Mouse (Mus musculus): ENCODE measurements around the gene Zfp619. TPM values are rescaled to one million over a fixed set of nuclear protein-coding genes. Genes with fewer than 3 reads are reported as not detected.

The Zfp619 gene
- polyA plus RNA-seq, 1 experiment from 2014 or later = 1.2 TPM

GRCm38 (mm10) chr7:39523703-39524424 lies 6.3 kb downstream of the Zfp619 start:
- DNase-seq (ENCODE audit: low spot score) (no peak), ATAC-seq (replicated peaks; ENCODE audit: low FRiP score) (no peak)
- Histone ChIP-seq H3K9me3 (ENCODE audit: control insufficient read depth, low read length) (no peaks in the 10 kb centered on the region), H3K36me3 (ENCODE audit: control insufficient read depth, insufficient read depth, low read length) (no peaks in the 10 kb centered on the region), H3K4me1 (replicated peaks; ENCODE audit: control insufficient read depth, insufficient read depth, low read length) (no peaks in the 10 kb centered on the region), H3K4me2 (no peak overlapping the region), H3K9ac (ENCODE audit: low read depth, low read length) (no peak overlapping the region), H3K4me3 (ENCODE audit: low read depth, low read length) (no peak overlapping the region), H3K27ac (ENCODE audit: low read depth, low read length) (no peak overlapping the region), H3K27me3 (replicated peaks; ENCODE audit: control insufficient read depth, insufficient read depth, low read length) (no peaks in the 10 kb centered on the region)
- WGBS = 58% methylated on average over 1 of the region's 1 CpGs

GRCm38 (mm10) chr7:39543151-39543550 lies 25.6 kb downstream of the Zfp619 start:
- Histone ChIP-seq H3K4me2 (no peak overlapping the region), H3K9me3 (ENCODE audit: control insufficient read depth, low read length) (no peaks in the 10 kb centered on the region), H3K27me3 (replicated peaks; ENCODE audit: control insufficient read depth, insufficient read depth, low read length) (no peaks in the 10 kb centered on the region), H3K4me3 (ENCODE audit: low read depth, low read length) (no peak overlapping the region), H3K27ac (ENCODE audit: low read depth, low read length) (no peak overlapping the region), H3K36me3 (ENCODE audit: control insufficient read depth, insufficient read depth, low read length) (no peaks in the 10 kb centered on the region), H3K9ac (ENCODE audit: low read depth, low read length) (no peak overlapping the region), H3K4me1 (replicated peaks; ENCODE audit: control insufficient read depth, insufficient read depth, low read length) (no peaks in the 10 kb centered on the region; the same call in 1 of the 2 replicates)
- WGBS = 85% methylated on average over 1 of the region's 1 CpGs
- no peak for DNase-seq (ENCODE audit: low spot score)
- no peak for ATAC-seq (replicated peaks; ENCODE audit: low FRiP score)

- H3K4me1 ChIP-seq (replicated peaks; ENCODE audit: control insufficient read depth, insufficient read depth, low read length) = no peaks in the 10 kb centered on the region; the same call in 1 of the 2 replicates
- H3K27ac ChIP-seq (ENCODE audit: low read depth, low read length) = peak overlapping the region; percentile 60
- no peaks in the 10 kb centered on the region for H3K27me3 ChIP-seq (replicated peaks; ENCODE audit: control insufficient read depth, insufficient read depth, low read length)
- 1% methylated on average over 43 of the region's 43 CpGs for WGBS
- peak; percentile 82 for DNase-seq (ENCODE audit: low spot score)
- no peaks in the 10 kb centered on the region for H3K9me3 ChIP-seq (ENCODE audit: control insufficient read depth, low read length)
- peak overlapping the region; percentile 60 for H3K4me3 ChIP-seq (ENCODE audit: low read depth, low read length)
- ATAC-seq (replicated peaks; ENCODE audit: low FRiP score) = peak; percentile 92
- H3K36me3 ChIP-seq (ENCODE audit: control insufficient read depth, insufficient read depth, low read length) = no peaks in the 10 kb centered on the region
- peak overlapping the region; percentile 70 for H3K9ac ChIP-seq (ENCODE audit: low read depth, low read length)
- H3K4me2 ChIP-seq = peak overlapping the region; percentile 79
Measured at GRCm38 (mm10) chr7:39544242-39545111, 26.9 kb downstream of the Zfp619 start.

GRCm38 (mm10) chr7:39545134-39545533 lies 27.6 kb downstream of the Zfp619 start:
- Histone ChIP-seq H3K9me3 (ENCODE audit: control insufficient read depth, low read length) (no peaks in the 10 kb centered on the region), H3K9ac (ENCODE audit: low read depth, low read length) (peak overlapping the region; percentile 70; the same call in 1 of the 2 replicates), H3K27ac (ENCODE audit: low read depth, low read length) (no peak overlapping the region; the same call in 1 of the 2 replicates), H3K4me1 (replicated peaks; ENCODE audit: control insufficient read depth, insufficient read depth, low read length) (no peaks in the 10 kb centered on the region; the same call in 1 of the 2 replicates), H3K36me3 (ENCODE audit: control insufficient read depth, insufficient read depth, low read length) (no peaks in the 10 kb centered on the region), H3K27me3 (replicated peaks; ENCODE audit: control insufficient read depth, insufficient read depth, low read length) (no peaks in the 10 kb centered on the region), H3K4me3 (ENCODE audit: low read depth, low read length) (peak overlapping the region; percentile 60), H3K4me2 (peak overlapping the region; percentile 79)
- no peak for ATAC-seq (replicated peaks; ENCODE audit: low FRiP score)
- no peak for DNase-seq (ENCODE audit: low spot score)
- 61% methylated on average over 10 of the region's 10 CpGs for WGBS

GRCm38 (mm10) chr7:39549336-39549735 lies 31.8 kb downstream of the Zfp619 start:
- Histone ChIP-seq H3K9ac (ENCODE audit: low read depth, low read length) (no peak overlapping the region), H3K27ac (ENCODE audit: low read depth, low read length) (no peak overlapping the region), H3K4me3 (ENCODE audit: low read depth, low read length) (no peak overlapping the region), H3K4me1 (replicated peaks; ENCODE audit: control insufficient read depth, insufficient read depth, low read length) (peaks cover 4% of the 10 kb centered on the region), H3K4me2 (no peak overlapping the region), H3K27me3 (replicated peaks; ENCODE audit: control insufficient read depth, insufficient read depth, low read length) (no peaks in the 10 kb centered on the region), H3K9me3 (ENCODE audit: control insufficient read depth, low read length) (no peaks in the 10 kb centered on the region), H3K36me3 (ENCODE audit: control insufficient read depth, insufficient read depth, low read length) (no peaks in the 10 kb centered on the region)
- 88% methylated on average over 2 of the region's 2 CpGs for WGBS
- DNase-seq (ENCODE audit: low spot score) (no peak), ATAC-seq (replicated peaks; ENCODE audit: low FRiP score) (no peak)

GRCm38 (mm10) chr7:39551976-39552891 lies 34.7 kb downstream of the Zfp619 start:
- Histone ChIP-seq H3K4me2 (peak overlapping the region; percentile 77), H3K27me3 (replicated peaks; ENCODE audit: control insufficient read depth, insufficient read depth, low read length) (no peaks in the 10 kb centered on the region), H3K4me1 (replicated peaks; ENCODE audit: control insufficient read depth, insufficient read depth, low read length) (peaks cover 4% of the 10 kb centered on the region), H3K9ac (ENCODE audit: low read depth, low read length) (peak overlapping the region; percentile 76), H3K27ac (ENCODE audit: low read depth, low read length) (peak overlapping the region; percentile 71), H3K4me3 (ENCODE audit: low read depth, low read length) (peak overlapping the region; percentile 70), H3K36me3 (ENCODE audit: control insufficient read depth, insufficient read depth, low read length) (no peaks in the 10 kb centered on the region), H3K9me3 (ENCODE audit: control insufficient read depth, low read length) (no peaks in the 10 kb centered on the region)
- 4% methylated on average over 52 of the region's 52 CpGs for WGBS
- ATAC-seq (replicated peaks; ENCODE audit: low FRiP score) = peak; percentile 100
- DNase-seq (ENCODE audit: low spot score) = peak; percentile 93

- Histone ChIP-seq H3K4me3 (ENCODE audit: low read depth, low read length) (peak overlapping the region; percentile 70), H3K9me3 (ENCODE audit: control insufficient read depth, low read length) (no peaks in the 10 kb centered on the region), H3K9ac (ENCODE audit: low read depth, low read length) (peak overlapping the region; percentile 55), H3K4me2 (peak overlapping the region; percentile 77), H3K27ac (ENCODE audit: low read depth, low read length) (no peak overlapping the region), H3K36me3 (ENCODE audit: control insufficient read depth, insufficient read depth, low read length) (0 out of 2 replicates have a peak, but pooled peaks cover 3% of the 10 kb centered on the region), H3K4me1 (replicated peaks; ENCODE audit: control insufficient read depth, insufficient read depth, low read length) (peaks cover 4% of the 10 kb centered on the region), H3K27me3 (replicated peaks; ENCODE audit: control insufficient read depth, insufficient read depth, low read length) (no peaks in the 10 kb centered on the region)
- DNase-seq (ENCODE audit: low spot score) (no peak), ATAC-seq (replicated peaks; ENCODE audit: low FRiP score) (no peak)
- 15% methylated on average over 5 of the region's 5 CpGs for WGBS
Measured at GRCm38 (mm10) chr7:39552993-39553392, 35.4 kb downstream of the Zfp619 start.

GRCm38 (mm10) chr7:39553871-39554270 lies 36.3 kb downstream of the Zfp619 start:
- Histone ChIP-seq H3K9ac (ENCODE audit: low read depth, low read length) (no peak overlapping the region), H3K4me1 (replicated peaks; ENCODE audit: control insufficient read depth, insufficient read depth, low read length) (peaks cover 4% of the 10 kb centered on the region), H3K36me3 (ENCODE audit: control insufficient read depth, insufficient read depth, low read length) (0 out of 2 replicates have a peak, but pooled peaks cover 3% of the 10 kb centered on the region), H3K4me2 (no peak overlapping the region), H3K27ac (ENCODE audit: low read depth, low read length) (no peak overlapping the region), H3K27me3 (replicated peaks; ENCODE audit: control insufficient read depth, insufficient read depth, low read length) (no peaks in the 10 kb centered on the region), H3K4me3 (ENCODE audit: low read depth, low read length) (no peak overlapping the region), H3K9me3 (ENCODE audit: control insufficient read depth, low read length) (no peaks in the 10 kb centered on the region)
- ATAC-seq (replicated peaks; ENCODE audit: low FRiP score) (no peak), DNase-seq (ENCODE audit: low spot score) (no peak)
- 81% methylated on average over 4 of the region's 4 CpGs for WGBS

All from liver, embryonic 11.5 days (tissue).